Mouse (Mus musculus) naive thymus-derived CD4-positive, alpha-beta T cell, adult 2 months (primary cell): ENCODE measurements around the gene Kcnh1.

Experiments
- DNase-seq: peaks from one replicate; pipeline ENCODE4 v3.0.0-alpha.2; 2011; ENCODE audit warnings: low read depth

The Kcnh1 gene

DNA sequence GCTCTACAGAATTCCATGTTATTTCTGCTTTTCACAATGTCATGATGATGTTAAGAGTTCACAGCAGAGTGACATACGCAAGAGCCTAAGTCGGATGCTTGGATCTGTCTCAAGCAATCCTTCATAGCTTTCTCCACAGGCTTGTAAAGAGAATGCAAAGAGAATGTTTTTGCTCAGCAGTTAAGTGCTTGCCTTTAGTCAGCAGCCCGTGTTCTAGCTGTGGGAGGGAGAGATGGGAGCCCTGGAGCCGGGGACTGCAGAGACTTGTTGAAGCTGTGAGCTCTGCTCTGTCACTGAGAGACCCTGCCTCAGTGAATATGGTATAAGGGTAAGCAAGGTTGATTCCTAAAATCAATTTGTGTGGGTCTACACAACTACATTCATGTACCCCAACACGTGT lies 78.3 kb downstream of the Kcnh1 start:
- DNase-seq, result no peak

DNA sequence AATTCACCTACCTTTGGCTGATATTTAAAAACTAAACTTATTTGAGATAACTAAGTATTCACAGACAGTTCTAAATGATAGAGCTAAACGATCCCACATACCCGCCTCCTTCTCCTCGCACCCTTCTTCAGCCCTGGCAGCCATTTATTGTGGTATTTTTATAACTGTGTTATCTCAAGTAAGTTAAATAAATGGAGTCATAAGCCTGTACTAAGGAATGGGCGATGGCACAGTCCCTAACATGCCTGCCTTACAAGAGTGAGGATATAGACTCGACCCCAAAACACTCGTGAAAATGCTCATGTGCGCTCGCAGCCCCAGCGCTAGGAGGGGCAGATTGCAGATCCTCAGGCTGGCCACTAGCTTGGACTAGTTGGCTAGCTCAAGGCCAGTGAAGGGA lies 79.3 kb downstream of the Kcnh1 start:
- no peak for DNase-seq

DNA sequence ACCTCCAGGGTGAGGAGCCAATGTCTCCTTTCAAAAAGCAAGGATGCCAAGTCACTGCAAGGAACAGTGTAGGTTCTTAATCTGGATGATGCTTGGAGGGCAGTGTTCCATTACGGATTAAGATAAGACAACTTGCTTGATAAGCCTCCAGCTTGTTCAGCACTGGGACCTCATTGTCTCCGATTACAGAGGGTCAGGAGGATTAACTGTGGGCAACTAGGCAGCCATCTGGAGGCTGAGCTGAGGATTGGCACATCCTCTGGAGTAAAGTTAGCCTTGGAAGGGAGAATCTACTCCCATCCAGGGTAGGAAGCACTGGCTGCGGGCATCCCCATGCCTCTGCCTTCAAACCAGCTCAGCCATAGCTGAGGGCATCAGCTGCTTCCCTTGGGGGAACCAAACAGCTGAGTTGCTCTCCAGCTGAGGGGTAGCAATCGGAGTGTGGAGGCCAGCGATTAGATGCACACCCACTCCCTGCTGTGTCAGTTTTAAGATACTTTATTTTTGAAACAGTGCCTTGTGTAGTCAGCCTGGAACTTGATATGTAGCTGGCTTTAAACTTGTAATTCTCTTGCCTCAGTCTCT lies 87.3 kb downstream of the Kcnh1 start:
- no peak for DNase-seq

DNA sequence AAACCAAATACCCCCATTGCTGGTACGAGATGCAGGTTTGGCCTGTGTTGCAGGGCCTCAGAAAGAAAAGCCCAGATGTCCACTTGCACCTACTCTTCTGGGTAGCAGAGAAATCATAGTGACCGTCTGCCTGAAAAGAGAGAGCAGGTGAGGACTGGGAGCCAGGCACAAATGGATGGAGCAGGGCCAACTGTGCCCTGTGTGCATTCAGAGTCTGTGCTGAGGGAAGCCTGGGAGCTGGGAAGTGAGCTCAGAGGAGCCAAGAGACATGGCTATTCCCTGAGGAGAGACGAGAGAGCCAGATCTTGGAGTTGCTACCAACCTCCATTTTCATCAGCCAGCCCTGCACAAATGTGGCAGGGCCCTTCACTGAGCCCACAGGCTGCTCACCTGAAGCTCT lies 93.8 kb downstream of the Kcnh1 start:
- DNase-seq, result no peak

DNA sequence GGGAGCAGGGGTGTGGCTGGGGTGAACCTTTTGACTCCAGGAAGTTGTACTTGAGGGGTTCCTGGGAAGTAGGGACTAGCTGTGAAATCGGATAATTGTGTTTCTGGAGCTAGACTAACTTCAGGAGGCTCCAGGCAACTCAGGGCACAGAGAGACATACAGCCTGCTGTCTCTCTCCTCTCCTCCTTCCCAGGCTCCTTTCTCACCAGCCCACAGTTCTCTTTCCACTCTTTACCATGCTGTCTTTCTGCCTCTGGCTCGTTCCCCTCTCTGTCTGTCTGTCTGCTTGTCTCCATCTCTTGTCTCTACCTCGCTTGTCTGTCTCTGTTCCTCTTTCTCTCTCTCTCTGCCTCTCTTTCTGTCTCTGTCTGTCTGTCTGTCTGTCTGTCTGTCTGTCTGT lies 94.4 kb downstream of the Kcnh1 start:
- DNase-seq, result no peak

DNA sequence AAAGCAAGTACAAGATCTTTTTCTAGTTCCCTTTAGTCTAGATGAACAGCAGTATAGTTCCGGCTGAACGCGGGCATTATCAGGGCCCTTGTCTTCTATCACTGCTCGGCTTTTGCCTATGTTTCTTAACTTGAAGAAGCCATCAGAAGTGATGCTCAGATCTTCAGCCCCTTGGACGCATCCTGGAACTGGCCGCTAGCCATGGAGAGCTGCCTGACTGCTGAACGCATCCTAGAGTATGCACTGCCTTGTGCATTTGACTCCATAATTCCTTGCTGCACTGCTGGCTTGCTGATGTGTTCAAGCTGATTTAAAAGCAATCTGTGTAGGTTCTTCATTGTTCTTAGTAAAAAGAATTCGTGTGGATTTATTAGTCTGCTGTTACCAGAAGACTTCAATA lies 97.9 kb downstream of the Kcnh1 start:
- DNase-seq, result no peak

DNA sequence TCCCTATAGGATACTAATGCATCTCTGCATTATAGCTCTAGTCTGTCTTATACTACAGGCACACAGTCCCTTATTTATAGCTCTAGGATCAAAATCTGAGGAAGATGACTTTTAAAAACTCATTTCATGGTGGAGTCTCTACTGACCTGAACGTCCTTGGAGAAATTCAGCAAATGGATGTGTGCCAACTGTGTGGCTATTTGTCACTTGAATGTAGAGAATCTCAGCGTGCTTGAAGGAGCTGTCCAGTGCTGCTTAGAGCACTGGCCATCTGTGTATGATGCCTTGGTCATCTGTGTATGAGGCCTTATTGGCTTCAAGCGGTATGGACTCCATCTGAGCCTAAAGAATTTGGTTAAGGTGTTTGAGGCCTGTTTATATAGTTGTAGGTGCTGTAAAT lies 100.7 kb downstream of the Kcnh1 start:
- DNase-seq, result no peak

DNA sequence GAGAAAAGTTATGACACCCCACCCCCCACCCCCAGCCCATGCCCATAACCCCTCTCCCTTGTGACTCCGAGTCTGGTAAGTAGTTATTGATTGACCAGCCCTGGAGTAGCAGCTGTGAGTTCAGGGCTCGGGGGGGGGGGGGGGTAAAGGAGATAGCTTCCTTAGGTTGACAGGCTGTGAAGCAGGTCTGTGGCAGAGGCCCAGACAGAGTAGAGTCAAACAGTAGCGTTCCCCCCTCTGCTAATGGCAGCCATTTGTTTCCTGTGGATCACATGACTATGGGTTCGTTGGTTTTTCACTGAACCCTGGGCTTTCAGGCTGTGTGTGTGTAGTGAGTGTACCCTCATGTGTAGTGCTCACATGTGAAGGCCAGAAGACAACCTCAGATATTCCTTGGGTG lies 102.8 kb downstream of the Kcnh1 start:
- no peak for DNase-seq

DNA sequence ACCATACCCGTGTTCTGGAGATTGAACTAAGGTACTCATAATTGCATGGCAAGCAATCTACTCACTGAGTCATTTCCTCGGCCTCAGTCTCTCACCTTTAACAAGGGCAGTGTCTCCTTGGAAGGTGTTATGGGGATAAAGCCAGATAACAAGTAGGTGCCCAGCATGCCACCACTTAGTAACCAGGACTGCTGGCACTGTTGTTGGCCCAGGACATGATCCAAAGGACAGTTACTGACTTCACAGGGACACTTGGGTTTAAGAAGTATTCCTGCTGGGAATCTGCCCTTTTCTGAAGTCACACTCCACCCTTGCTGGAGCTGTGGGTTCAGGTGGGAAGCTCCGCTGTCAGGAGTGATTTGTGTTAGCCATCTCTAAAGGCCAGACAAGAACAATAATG lies 103.3 kb downstream of the Kcnh1 start:
- no peak for DNase-seq

DNA sequence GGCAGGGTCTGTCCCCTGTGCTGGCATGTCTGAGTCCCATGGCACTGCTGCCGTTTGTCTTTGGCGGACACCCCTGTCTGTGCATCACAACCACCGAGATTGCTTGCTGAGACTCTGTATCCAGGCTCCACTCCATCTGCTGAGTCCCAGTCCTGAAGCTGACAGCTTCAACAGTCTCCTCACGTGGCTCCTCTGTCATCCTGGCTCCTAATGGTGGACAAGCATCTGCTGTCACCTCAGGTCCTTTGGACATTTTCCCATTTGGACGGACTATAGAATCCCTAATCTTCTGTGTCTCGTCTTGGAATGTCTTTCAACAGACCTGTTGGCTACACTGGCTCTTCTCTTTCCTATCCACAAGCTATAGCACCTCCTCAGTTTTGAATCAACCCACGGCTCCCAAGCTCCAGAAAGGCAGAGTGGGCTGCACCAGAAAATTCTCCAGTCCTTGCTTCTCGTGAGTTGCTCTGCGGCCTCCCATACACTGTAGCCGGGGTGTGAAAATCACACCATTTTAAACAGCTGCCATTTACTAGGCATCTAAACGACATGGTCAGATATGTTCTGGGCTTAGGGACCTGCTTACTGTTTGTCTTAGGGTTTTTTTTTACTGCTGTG lies 104.8 kb downstream of the Kcnh1 start:
- no peak for DNase-seq

DNA sequence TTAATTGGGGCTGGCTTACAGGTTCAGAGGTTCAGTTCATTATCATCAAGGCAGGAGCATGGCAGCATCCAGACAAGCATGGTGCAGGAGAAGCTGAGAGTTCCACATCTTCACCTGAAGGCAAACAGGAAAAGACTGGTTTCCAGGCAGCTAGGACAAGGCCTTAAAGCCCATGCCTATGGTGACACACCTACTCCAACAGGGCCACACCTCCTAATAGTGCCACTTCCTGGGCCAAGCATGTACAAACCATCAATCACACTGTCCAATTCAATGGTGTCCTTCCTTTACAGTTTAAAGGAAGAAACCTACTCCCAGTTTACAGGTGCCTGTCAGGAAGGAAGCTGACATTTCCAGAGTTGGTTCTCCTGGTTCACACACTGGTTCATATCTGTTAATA lies 105.3 kb downstream of the Kcnh1 start:
- DNase-seq, result no peak

DNA sequence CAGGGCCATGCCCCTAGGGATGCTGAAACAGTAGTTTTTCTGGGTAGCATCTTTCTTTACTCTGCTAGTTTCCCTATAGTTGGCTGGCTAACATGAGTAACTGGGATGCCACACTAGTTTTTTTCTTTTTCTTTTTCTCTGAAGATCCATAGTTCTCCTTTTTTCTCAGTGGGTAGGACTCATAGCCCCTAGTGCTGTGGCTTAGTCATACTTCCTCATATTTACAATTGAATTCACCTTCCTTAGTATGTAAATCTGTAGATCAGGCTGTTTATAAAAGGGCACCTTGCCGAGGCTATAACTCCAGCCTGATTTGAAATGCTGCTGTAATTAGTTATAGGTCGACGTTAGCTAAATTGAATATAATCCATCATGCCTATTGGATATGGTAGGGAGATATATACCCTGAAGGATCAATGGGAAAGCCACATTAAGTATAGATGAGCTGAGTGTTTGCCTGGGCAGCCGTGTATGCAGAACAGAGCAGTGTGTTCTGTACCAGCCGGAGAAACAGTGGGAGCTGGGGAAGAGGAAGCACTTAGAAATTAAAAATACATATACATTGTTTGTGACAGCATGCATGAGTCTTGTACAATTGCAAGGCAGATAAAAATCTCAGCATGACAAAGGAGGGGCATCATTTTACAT lies 107.0 kb downstream of the Kcnh1 start:
- DNase-seq, result no peak

DNA sequence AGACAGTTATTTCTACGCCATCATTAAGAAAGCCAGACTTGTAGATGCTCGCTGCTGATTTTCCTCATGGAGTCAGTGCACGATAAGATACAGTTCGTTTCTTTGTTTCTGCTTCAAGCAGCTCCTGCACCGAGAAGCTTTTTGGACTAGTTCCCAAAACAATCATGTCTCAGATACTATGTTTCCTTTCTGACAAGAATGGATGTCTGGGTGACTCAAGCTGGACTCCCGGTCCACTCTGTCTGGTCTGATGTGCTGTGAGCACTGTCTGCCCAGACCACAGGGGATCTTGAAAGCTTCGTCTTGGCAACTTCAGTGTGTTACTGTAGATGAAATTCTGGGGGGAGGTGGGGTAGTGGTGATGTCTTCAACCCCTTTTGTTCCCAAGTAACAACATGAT lies 109.8 kb downstream of the Kcnh1 start:
- DNase-seq, result no peak

DNA sequence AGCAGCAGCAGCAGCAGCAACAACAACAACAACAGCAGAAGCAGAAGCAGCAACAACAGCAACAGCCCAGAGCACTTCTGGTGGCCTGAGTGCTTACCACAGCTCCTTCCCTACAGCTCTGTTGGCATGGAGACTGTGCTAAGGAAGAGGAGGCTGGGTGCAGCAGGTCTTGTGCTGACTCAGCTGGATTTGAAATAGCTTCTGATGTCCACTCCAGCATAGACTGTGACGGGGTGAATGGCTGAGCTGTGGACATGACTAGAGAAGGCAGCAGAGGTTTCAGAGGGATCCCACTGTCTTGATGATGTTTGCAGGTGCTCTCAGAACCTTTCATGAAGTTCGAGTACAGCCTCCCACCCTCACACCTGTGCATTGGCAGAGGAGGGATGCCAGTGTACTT lies 113.0 kb downstream of the Kcnh1 start:
- DNase-seq, result no peak

DNA sequence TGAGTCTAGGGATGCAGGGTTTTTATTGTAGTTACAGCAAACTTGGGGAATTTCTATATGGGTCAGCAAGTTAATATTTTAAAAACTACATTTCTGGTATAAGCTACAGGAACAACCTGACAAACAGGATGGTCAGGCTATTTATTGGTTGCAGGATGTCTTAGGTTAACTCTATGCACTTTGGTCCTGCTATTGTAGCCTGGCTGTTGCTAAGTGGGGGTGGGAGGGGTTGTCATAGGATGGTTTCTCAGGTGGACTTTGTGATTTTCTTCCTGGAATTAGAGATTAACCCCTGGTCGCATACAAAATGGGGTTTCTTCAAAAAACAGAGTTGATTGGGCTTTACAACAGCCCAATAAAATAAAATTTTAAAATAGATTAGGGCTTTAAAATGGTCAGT lies 114.6 kb downstream of the Kcnh1 start:
- DNase-seq, result no peak

DNA sequence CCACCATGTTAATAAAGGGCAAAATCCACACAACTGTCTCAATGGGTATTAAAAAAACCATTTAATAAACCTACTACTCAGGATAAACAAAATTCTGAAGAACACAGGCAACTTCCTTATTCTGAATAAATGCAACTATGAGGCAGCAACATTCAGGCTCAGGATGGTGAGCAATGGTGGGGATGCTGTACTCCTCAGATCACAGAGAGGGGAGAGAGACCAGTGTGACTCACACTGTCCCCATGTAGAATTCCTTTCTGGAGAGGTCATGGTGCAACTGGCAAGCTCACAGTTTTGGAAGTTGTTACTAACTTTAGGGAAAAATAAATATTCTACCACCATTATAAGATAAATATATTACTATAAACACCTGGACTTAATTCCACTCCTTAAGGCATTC lies 116.5 kb downstream of the Kcnh1 start:
- no peak for DNase-seq

DNA sequence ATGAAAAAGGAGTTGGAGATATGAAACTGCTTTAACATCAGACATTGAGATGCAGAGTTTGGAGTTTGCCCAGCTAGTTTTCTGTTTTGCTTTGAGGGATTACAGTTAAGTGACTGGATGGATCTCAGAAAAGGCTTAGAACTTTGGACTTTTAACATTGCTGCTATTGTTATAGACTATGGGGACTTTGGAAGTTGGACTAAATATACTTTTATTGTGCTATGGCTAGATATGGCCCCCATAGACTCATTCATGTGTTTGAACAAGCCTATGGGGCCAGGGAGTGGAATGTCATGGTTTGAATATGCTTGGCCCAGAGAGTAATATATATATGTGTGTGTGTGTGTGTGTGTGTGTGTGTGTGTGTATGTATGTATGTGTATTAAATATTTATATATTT lies 120.7 kb downstream of the Kcnh1 start:
- DNase-seq, result no peak

DNA sequence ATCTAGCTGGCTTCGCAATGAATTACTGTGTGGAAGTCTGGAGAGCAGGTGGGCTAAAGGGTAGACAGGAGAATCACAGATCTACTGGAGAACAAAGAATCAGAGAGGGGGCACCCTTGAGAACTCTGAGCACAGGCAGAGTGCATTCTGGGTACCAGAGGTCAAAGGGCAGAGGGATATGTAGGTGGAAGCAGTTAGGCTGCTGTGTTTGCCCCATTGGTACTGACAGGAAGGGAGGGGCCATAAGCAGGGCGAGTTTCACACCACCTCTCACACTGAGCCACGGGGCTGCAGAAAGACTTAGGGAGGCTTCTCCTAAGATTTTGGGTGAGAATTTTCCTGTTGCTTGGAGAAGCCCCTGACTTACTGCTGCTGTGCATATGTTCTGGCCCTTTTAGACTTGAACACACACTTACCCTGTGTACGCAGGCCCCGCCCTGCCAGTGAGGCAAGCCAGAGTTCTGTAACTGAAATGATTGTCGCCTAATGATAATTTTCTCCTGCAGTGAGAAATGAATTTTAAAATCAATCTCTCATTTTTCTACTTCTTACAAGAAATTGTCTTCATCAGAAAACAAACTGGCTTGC lies 121.4 kb downstream of the Kcnh1 start:
- DNase-seq, result no peak

DNA sequence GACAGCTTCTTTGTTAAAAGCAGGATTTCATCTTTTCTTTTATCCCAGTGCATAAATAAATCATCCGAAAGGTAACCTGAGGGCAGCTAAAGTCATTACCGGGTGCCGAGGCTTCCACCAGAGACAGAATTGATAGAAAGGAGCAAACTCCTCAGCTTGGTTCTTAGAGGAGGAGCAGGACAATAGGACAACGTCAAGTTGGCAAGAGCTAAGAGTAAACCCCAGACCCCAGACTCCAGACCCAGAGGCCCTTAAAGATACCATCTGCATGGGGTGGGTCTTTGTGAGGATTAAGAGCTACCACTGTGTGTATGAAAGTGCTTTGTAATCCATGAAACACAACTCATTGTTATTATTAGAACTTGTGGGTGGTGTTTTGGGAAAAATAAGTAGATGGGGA lies 121.9 kb downstream of the Kcnh1 start:
- DNase-seq, result no peak

DNA sequence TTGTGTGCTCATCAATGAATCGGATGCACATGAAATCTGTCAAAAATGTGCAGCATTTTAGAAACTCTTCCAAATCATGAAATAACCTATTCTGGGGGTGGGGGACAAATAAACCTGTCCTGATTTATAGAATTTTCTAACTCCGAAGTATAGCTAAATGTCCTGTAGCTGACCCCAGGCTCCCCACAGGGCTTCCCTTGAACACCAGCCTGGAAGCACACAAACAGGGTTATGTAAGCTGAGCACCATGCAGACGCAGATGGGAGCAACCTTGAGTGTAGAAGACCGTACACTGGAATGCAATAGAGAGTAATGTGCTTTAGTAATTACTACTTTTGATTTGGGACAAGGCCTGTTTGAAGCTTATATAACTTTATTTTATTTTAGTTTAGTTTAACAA lies 122.4 kb downstream of the Kcnh1 start:
- DNase-seq, result no peak

DNA sequence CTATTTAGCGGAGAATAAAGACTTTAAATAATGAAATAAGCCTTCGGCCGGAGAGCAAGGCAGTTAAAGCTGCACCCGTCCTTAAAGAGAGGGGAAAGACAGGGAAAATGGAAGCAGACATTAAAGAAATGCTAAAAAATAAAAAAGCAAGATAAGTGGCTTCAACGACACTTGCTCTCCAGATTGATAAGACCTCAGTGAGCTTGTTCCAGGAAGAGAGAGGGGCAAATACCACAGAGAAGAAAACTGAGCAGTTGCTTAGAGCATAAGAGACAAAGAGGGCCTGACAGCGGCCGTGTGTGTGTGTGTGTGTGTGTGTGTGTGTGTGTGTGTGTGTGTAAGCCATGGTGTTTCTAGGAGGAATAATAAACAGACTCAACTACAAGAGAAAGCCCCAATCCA lies 123.0 kb downstream of the Kcnh1 start:
- no peak for DNase-seq

DNA sequence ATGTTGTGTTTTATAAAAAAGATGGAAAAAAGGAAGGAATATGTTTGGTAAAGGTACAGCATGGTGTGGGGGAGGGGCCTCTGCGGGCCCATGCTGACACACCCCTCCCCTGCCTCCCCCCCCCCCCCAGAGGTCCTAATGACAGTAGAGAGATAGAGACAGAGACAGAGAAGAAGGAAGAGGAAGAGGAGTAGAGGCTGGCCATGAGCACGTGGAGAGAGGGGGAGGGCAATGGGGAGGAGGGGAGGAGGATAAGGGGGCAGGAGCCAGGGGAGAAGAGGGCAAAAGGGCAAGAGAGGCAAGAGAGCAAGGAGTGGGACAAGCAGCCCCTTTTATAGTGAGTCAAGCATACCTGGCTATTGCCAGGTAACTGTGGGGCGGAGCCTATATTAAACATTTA lies 123.5 kb downstream of the Kcnh1 start:
- no peak for DNase-seq

DNA sequence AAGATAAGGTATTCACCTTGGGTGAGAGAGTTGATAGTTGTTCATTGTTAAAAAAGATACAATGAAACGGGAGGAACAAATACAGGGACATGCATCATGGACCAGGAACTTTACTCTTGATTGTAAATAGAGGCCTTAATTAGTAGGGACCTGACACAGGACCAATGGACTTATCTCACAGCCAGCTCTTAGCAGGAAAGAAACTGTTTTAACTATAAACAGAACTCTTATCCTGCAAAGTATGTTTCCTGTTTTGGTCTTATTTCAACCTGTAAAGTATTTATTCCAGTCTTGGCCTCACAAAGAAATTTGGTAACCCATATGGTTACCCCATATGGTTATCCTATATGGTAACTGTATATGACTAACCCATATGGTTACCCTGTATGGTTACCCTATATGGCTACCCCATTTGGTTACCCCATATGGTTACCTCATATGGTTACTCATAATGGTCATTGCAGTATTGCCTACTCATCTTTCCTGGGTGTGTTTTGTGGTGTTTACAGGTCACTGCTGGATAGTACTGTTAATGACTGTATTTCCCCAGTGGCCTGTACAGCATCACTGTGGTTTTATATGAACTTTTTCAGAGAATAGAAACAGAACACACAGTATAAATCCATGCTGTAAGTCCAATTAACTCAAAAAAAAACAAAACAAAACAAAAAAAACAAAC lies 125.0 kb downstream of the Kcnh1 start:
- no peak for DNase-seq
